Mouse (Mus musculus) large intestine, adult 2 months (tissue): ENCODE measurements around the gene Tti1. TPM values are rescaled to one million over a fixed set of nuclear protein-coding genes. Genes with fewer than 3 reads are reported as not detected.

ENCODE experiments used
- polyA plus RNA-seq: library from polyadenylated mRNA; depleted of rRNA; stranded (reverse); fragments of >200 nt; gene quantifications from 2 replicates; pipeline ENCODE4 v1.2.3, GENCODE M21; 2012; rRNA removed

Tti1 gene
- polyA plus RNA-seq, 1 experiment = 9.1 TPM

Other genes starting within 250 kb of the Tti1 start
- 1.6 and 2.2 TPM in 2 replicates for gene Vstm2l, start 113.8 kb downstream of the Tti1 start, polyA plus RNA-seq
- gene Rprd1b, start 64 bp upstream of the Tti1 start, polyA plus RNA-seq = 16.9 and 18.3 TPM in 2 replicates
- 143 and 152 TPM in 2 replicates for gene Tgm2, start 118.0 kb upstream of the Tti1 start, polyA plus RNA-seq
- 1.6 and 2.5 TPM in 2 replicates for gene D630003M21Rik, start 200.8 kb upstream of the Tti1 start, polyA plus RNA-seq
- not detected in 2 replicates for gene Bpi, start 229.7 kb upstream of the Tti1 start, polyA plus RNA-seq